Mouse (Mus musculus): Measurements from ENCODE around the gene Zcchc17.

DNA sequence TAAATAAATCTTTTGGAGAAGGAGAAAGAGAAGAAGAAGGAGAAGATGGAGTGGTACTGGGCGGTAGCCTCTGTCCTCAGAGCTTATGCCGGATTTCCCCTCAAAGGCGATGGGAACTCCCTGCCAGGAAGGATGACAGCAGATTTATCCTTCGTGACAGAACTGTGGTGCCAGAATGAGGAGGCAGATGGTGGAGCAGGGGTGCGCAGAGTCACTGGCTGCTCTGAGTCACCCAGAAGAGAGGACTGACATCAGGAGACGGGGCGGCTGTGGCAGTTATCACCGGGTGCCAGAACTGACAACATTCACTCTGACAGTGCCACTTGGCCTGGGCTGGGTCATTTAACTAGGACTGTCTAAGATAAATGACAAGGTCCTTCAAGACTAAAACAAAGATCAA is 89.7 kb downstream of the Zcchc17 start:
- no peak for TF ChIP-seq POLR2A (IDR thresholded peaks at IDR 0.05; ENCODE audit: insufficient read length, low read depth)
- no peak for TF ChIP-seq USF1 (IDR thresholded peaks at IDR 0.05; ENCODE audit: low read depth)
- TF ChIP-seq POLR2AphosphoS2 (IDR thresholded peaks at IDR 0.05; ENCODE audit: insufficient read length, low read depth): peak; percentile 29
- no peak for TF ChIP-seq MAX (IDR thresholded peaks at IDR 0.05; ENCODE audit: low read depth)
- TF ChIP-seq MYOD1 (IDR thresholded peaks at IDR 0.05; ENCODE audit: control insufficient read depth in 1 of 3, insufficient read length in 2 of 3, low read depth in 2 of 3): peak in 2 of 3 experiments; percentile 4 to 72
- TF ChIP-seq CEBPB (IDR thresholded peaks at IDR 0.05; ENCODE audit: insufficient read depth, poor library complexity, severe bottlenecking): no peak
- no peak for TF ChIP-seq SRF (IDR thresholded peaks at IDR 0.05; ENCODE audit: control insufficient read depth, insufficient read length, low read depth)
- no peak for TF ChIP-seq E2F4 (IDR thresholded peaks at IDR 0.05; ENCODE audit: insufficient read depth)

Measured in myocyte (in vitro differentiated cells).